Mouse (Mus musculus): ENCODE measurements around the gene Camta1.
A peak's percentile ranks its signal among the peaks of the same experiment; 100 is the strongest.

Gene Camta1

GRCm38 (mm10) chr4:151366941-151367545, 494.6 kb downstream of the Camta1 start:
- DNase-seq = no peak

- no peak for DNase-seq
Observed at GRCm38 (mm10) chr4:151360976-151361673, 500.6 kb downstream of the Camta1 start.

GRCm38 (mm10) chr4:151355505-151355904, 506.2 kb downstream of the Camta1 start:
- no peak for DNase-seq

- no peak for DNase-seq
Observed at GRCm38 (mm10) chr4:151352791-151353190, 508.9 kb downstream of the Camta1 start.

- no peak for DNase-seq
Observed at GRCm38 (mm10) chr4:151352249-151352648, 509.4 kb downstream of the Camta1 start.

GRCm38 (mm10) chr4:151351757-151352156, 509.9 kb downstream of the Camta1 start:
- DNase-seq = no peak

DNA sequence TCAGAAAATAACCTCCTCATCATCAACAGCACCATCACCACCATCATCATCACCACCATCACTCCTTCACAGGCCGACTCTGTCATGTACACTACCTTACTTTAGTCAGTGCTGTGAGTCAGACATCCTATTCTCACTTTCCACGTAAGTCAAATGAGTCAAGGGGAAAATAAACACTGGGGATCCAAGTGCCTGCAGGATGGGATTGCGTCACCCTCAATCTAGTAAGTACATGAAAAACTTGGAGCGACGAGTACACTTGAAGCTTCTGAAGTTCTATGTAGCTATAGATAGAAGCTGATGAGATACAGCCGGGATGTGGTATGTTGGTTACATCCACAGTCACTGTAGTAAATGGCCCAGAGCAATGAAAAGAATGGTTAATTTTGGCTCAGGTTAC, 514.1 kb downstream of the Camta1 start:
- DNase-seq = no peak

GRCm38 (mm10) chr4:151346673-151347072, 515.0 kb downstream of the Camta1 start:
- DNase-seq = no peak

DNA sequence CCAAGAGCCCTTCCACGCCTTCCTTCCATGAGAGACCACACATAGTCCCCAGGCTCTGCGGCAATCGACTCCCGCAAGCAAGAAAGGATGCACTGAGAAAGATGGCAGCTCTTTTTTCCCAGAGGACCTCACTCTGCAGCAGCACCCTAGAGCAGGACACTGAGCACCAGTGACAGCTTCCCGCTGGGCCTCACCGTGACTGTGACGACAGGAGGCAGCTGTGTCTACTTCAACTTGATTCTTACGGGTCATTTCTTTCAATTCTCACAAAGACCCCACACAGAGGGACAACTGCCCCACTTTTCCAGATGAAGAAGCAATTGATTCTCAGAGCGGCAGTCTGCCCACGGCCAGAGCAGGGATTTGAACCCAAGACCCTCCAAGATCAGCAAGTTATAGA, 516.9 kb downstream of the Camta1 start:
- DNase-seq = no peak

DNA sequence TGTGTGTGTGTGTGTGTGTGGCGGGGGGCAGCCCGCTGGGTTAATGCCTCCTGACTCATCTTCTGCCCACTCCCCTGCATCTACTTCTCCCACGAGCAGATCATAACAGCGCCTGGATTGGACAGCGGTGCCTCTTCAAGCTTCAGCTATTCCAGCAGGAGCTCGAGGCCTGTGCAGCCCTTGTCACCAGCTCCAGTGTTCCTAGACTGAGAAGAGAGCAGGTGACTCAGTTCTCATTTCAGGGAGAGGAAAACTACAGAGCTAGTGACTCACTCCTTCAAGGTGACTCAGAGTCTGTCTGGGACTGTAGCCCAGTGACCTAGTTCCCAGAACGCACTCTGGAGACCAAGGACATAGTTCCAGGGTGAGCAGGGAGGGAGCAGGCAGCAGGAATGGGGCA, 522.3 kb downstream of the Camta1 start:
- DNase-seq = peak in 1 of 2 experiments; percentile 19

DNA sequence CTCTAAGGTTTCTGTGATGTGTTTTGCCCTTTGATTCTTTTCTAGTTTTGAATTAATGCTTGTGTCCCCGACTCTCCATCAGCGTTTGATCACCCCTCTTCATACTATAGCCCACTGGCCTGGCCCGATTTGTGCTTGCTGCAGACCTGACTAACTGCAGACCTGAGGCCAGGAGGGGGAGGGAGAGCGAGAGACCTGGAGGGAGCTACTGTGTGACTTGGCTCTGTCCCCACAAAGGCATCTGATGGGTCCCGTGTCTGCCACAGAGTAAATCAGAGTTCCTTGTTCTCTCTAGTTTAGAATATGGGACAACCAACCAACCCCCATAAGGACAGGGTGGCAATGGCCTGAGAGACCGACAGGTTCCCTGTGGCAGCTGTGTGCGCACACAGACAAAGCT, 522.7 kb downstream of the Camta1 start:
- DNase-seq = no peak

- no peak for DNase-seq
Observed at GRCm38 (mm10) chr4:151337543-151337942, 524.1 kb downstream of the Camta1 start.

DNA sequence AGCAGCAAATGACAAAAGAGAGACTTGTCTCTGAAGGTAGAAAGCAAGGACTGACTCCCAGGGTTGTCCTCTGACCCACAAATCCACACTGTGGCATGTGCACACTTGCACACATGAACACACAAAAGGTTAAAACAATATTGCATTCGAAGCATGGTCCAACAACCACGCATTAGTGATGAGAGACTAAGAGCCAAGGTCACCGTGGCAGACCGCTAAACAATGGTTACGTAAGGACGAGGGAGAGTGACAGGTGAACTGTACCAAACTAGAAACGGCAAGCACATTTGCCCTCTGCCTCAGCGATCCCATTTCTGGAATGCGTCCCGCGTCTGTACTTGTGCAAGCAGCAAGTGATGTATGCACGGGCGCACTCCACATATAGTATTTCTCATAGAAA, 525.3 kb downstream of the Camta1 start:
- peak in 1 of 2 experiments; percentile 44 for DNase-seq

DNA sequence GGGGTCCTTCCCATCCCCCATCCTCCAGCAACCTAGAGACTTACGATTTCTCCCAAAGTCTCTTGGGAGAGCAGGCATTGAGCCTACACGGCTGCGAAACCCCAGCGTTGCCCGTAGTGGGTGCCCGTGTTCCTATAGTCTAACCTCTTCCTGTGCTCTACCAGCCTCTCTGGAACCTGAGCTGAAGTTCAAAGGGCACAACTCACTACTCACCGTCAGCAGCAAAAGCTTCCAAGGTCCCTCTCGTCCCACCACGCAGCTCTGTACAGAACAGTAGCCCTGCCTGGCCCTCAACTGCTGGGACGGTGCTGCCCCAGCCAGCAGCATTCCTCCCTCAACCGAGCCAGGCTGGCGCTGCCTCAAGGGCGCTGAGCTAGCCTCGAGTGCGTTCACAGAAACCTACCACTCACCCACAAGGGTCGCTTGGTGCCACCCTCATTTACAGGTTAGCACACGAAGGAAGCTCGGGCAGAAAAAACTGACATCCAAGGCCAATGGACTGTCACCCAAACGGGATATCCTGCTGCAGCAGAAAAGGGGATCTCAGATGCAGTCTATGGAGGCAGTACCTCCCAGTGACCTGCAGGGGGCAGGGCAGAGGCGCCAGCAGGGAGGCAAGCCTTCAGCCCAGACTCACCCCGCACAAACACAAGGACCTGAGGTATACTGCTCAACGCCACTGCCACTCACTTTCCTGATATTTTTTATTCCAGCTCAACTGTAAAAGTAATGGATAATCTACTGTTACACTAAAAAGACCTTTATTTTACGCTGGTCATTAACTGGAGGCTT, 526.5 kb downstream of the Camta1 start:
- DNase-seq = peak; percentile 43 to 67

- no peak for DNase-seq
Observed at GRCm38 (mm10) chr4:151332074-151332849, 529.4 kb downstream of the Camta1 start.

DNA sequence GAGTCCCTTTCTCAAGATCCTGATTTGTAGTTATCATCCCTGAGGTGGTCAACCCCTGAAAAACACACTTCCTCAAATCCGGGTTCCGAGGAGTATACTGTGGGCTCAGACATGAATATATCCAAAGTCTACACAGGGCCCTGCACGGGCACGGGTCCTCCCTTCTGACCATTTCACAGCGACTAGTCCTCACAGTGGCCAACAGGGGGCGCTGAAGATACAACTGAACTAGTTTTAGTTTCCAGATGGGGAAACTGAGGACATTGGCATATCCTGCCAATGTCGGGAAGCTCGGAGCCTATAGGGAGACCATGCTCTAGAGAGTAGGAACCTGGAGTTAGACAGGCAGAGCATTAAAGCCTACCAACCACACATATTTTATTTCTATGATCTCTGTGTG, 530.7 kb downstream of the Camta1 start:
- DNase-seq = peak in 1 of 2 experiments; percentile 20

DNA sequence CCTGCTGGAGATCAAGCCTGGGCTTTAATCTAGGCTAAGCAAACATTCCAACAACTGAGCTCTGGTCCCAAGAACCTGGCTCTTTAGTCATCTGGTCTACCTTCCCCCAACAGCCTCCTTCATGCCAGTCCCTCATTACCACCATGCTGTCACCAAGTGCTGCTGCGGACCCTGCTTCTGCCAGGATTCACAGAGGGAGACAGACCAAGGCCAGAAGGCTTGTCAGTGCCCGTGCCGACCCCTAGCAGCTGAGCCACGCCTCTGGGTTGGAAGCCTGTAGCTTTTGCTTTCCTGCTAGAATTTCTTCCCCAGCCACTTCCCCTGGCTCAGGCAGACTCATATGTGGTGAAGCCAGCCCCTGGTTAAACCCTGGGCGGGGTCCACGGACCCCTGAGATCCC, 533.6 kb downstream of the Camta1 start:
- no peak for DNase-seq

DNA sequence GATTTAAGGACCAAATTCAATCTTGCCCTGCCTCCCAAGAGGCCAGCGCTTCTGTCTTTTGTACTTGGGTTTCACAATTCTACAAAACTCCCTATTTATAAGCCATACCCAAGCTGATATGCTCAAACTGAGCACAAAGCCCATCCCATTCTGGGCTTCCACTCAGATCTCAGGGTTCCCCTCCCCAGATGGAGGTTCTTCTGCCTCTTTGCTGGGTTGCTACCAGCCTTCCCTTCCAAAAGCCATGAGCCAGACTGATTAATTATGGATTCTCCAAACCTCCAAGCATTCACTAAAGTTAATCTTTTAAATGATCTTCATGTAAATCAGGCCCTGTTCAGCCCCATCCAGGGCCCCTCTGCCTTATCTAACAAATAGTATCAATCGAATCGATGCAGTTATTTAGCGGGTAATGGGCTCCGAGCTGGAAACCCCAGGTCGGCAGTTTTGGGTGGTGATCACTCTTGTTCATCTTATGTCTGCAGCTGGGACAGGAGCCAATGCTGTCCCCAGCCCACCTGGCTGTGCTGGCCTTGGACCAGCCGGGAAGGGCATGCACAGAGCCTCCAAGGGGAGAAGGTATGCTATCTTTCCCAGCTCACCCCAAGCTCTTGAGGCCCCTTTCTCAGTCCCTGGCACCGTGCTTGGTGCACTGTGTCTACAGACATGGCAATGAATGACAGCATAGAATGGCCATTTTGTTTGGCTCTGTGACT, 534.5 kb downstream of the Camta1 start:
- no peak for DNase-seq

- DNase-seq = no peak
Observed at GRCm38 (mm10) chr4:151316428-151316827, 545.2 kb downstream of the Camta1 start.

- no peak for DNase-seq
Observed at GRCm38 (mm10) chr4:151315726-151316125, 546.0 kb downstream of the Camta1 start.

- DNase-seq = no peak
Observed at GRCm38 (mm10) chr4:151310773-151311172, 550.9 kb downstream of the Camta1 start.

DNA sequence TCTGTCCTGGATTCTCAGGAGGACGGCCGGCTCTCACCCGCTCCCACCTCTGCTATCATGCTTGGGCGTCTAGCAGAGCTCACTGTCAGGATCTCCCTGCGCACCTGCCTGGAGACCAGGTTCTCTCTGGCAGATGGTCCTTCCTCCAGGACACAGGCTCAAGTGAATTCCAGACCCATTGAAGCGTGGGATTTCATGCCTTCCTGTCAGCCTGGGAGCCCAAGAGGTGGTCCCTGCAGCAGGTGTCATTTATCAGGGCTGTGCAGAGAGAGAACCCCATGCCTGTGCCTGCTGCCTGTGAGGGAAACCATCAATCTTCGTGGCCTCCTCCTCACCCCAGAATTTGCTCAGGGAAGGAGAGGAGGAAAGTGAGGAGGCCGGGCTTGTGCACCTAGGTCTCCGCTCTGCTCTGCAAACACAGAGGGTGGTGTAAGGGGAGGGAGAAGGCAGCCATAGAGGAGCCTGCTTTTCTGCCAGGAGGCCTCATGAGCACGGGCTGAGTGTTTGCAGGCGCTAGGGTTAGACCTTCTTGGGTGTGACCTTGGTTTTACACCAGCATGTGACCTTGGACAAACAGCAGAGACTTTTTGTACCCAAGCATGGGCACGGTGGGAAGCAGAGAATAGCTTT, 551.5 kb downstream of the Camta1 start:
- DNase-seq = no peak

Measured in kidney, postnatal 25 days (tissue).